Mouse (Mus musculus) G1E (cell line): ENCODE data around the gene Cmss1.

ENCODE experiments used
- CTCF ChIP-seq: IDR thresholded peaks from 2 replicates; pipeline ENCODE4 v1.5.1; 2012; ENCODE audit warnings: low read depth, low read length, inconsistent platforms, mixed read lengths
- GATA1 ChIP-seq: IDR thresholded peaks from 2 replicates; pipeline ENCODE4 v1.6.1; 2012; ENCODE audit warnings: borderline replicate concordance, low read length, inconsistent platforms, mixed read lengths
- POLR2AphosphoS5 ChIP-seq: IDR thresholded peaks from 2 replicates; pipeline ENCODE4 v1.6.1; 2012; ENCODE audit warnings: low read depth, low read length, inconsistent platforms; ENCODE audit not compliant: insufficient replicate concordance
- TAL1 ChIP-seq: conservative IDR thresholded peaks from 2 replicates; pipeline ENCODE4 v1.6.1; 2012; ENCODE audit warnings: low read depth, low read length, inconsistent platforms, mixed read lengths

GRCm38 (mm10) chr16:57433173-57433572 is 173.5 kb downstream of the Cmss1 start:
- TF ChIP-seq TAL1, result no peak
- TF ChIP-seq CTCF, result no peak
- no peak for TF ChIP-seq POLR2AphosphoS5
- no peak for TF ChIP-seq GATA1
